Mouse (Mus musculus) ES-Bruce4 (cell line): ENCODE measurements around the gene Kbtbd12.

Experiments
- CTCF ChIP-seq: IDR thresholded peaks from one replicate; pipeline ENCODE4 v1.8.1; 2011; ENCODE audit warnings: low read depth, low read length
- EP300 ChIP-seq: IDR thresholded peaks from 2 replicates; pipeline ENCODE4 v1.6.1; 2011; ENCODE audit warnings: low read depth, low read length; ENCODE audit not compliant: insufficient read depth
- POLR2A ChIP-seq: IDR thresholded peaks from one replicate; pipeline ENCODE4 v1.8.1; 2011; ENCODE audit warnings: low read length; ENCODE audit not compliant: insufficient read depth

- TF ChIP-seq CTCF (no peak), EP300 (no peak), POLR2A (no peak)
These were observed 121.8 kb downstream of the Kbtbd12 start for GRCm38 (mm10) chr6:88515971-88516370.
